Mouse (Mus musculus) kidney, adult 2 months (tissue): ENCODE results near the gene Mtmr12.

ENCODE experiments used
- CTCF ChIP-seq: fragments of 200-500 bp; conservative IDR thresholded peaks from 2 replicates; pipeline ENCODE4 v1.5.1; 2011; ENCODE audit warnings: low read depth, mild to moderate bottlenecking, control low read depth, low read length, moderate library complexity, mixed read lengths; ENCODE audit not compliant: insufficient read depth, insufficient read length
- POLR2A ChIP-seq: fragments of 200-500 bp; IDR thresholded peaks from one replicate; pipeline ENCODE4 v1.6.1; 2011; ENCODE audit warnings: low read depth, low read length, control low read depth

- TF ChIP-seq CTCF (no peak), POLR2A (no peak)
These were observed 109.8 kb downstream of the Mtmr12 start for GRCm38 (mm10) chr15:12314584-12314983.
